Mouse (Mus musculus): ENCODE results near the gene Hmcn2. TPM values are rescaled to one million over a fixed set of nuclear protein-coding genes. Genes with fewer than 3 reads are reported as not detected.

Gene Hmcn2
- total RNA-seq, 2 experiments from 2014 or later, result 0.26 TPM; not detected in 1

- ATAC-seq (ENCODE audit: poor library complexity, severe bottlenecking), result peak; percentile 57; the same call in 1 of the 2 replicates
These were observed 67.2 kb downstream of the Hmcn2 start for GRCm38 (mm10) chr2:31381292-31381846.

- peak; percentile 52 for ATAC-seq (ENCODE audit: poor library complexity, severe bottlenecking)
These were observed 68.7 kb downstream of the Hmcn2 start for GRCm38 (mm10) chr2:31382952-31383351.

- ATAC-seq (ENCODE audit: poor library complexity, severe bottlenecking), result no peak
These were observed 102.8 kb downstream of the Hmcn2 start for GRCm38 (mm10) chr2:31416968-31417367.

GRCm38 (mm10) chr2:31418021-31418420 is 103.8 kb downstream of the Hmcn2 start:
- ATAC-seq (ENCODE audit: poor library complexity, severe bottlenecking), result no peak

GRCm38 (mm10) chr2:31418571-31418970 is 104.4 kb downstream of the Hmcn2 start:
- no peak for ATAC-seq (ENCODE audit: poor library complexity, severe bottlenecking)

GRCm38 (mm10) chr2:31420914-31421313 is 106.7 kb downstream of the Hmcn2 start:
- ATAC-seq (ENCODE audit: poor library complexity, severe bottlenecking), result no peak

GRCm38 (mm10) chr2:31422576-31422975 is 108.4 kb downstream of the Hmcn2 start:
- ATAC-seq (ENCODE audit: poor library complexity, severe bottlenecking), result no peak

GRCm38 (mm10) chr2:31431477-31431876 is 117.3 kb downstream of the Hmcn2 start:
- ATAC-seq (ENCODE audit: poor library complexity, severe bottlenecking), result no peak

GRCm38 (mm10) chr2:31434746-31435145 is 120.5 kb downstream of the Hmcn2 start:
- no peak for ATAC-seq (ENCODE audit: poor library complexity, severe bottlenecking)

GRCm38 (mm10) chr2:31435567-31435966 is 121.4 kb downstream of the Hmcn2 start:
- ATAC-seq (ENCODE audit: poor library complexity, severe bottlenecking), result 0 out of 2 replicates have a peak, but pooled peaks have one; percentile 45

GRCm38 (mm10) chr2:31437480-31438245 is 123.4 kb downstream of the Hmcn2 start:
- no peak for ATAC-seq (ENCODE audit: poor library complexity, severe bottlenecking)

GRCm38 (mm10) chr2:31439576-31439975 is 125.4 kb downstream of the Hmcn2 start:
- ATAC-seq (ENCODE audit: poor library complexity, severe bottlenecking), result no peak

- peak; percentile 66; the same call in 1 of the 2 replicates for ATAC-seq (ENCODE audit: poor library complexity, severe bottlenecking)
These were observed 128.4 kb downstream of the Hmcn2 start for GRCm38 (mm10) chr2:31442480-31443160.

GRCm38 (mm10) chr2:31446036-31446435 is 131.8 kb downstream of the Hmcn2 start:
- ATAC-seq (ENCODE audit: poor library complexity, severe bottlenecking), result peak; percentile 35; the same call in 1 of the 2 replicates

- no peak for ATAC-seq (ENCODE audit: poor library complexity, severe bottlenecking)
These were observed 132.2 kb downstream of the Hmcn2 start for GRCm38 (mm10) chr2:31446456-31446855.

- ATAC-seq (ENCODE audit: poor library complexity, severe bottlenecking), result peak; percentile 62
These were observed 133.3 kb downstream of the Hmcn2 start for GRCm38 (mm10) chr2:31447536-31447935.

GRCm38 (mm10) chr2:31448756-31449440 is 134.7 kb downstream of the Hmcn2 start:
- ATAC-seq (ENCODE audit: poor library complexity, severe bottlenecking), result no peak

GRCm38 (mm10) chr2:31449441-31449815 is 135.2 kb downstream of the Hmcn2 start:
- ATAC-seq (ENCODE audit: poor library complexity, severe bottlenecking), result no peak

- no peak for ATAC-seq (ENCODE audit: poor library complexity, severe bottlenecking)
These were observed 135.7 kb downstream of the Hmcn2 start for GRCm38 (mm10) chr2:31449902-31450301.

- ATAC-seq (ENCODE audit: poor library complexity, severe bottlenecking), result no peak
These were observed 136.4 kb downstream of the Hmcn2 start for GRCm38 (mm10) chr2:31450661-31451060.

- no peak for ATAC-seq (ENCODE audit: poor library complexity, severe bottlenecking)
These were observed 137.3 kb downstream of the Hmcn2 start for GRCm38 (mm10) chr2:31451530-31451929.
